Mouse (Mus musculus) ES-Bruce4 (cell line): ENCODE measurements around the gene Hoxd12. TPM values are rescaled to one million over a fixed set of nuclear protein-coding genes. Genes with fewer than 3 reads are reported as not detected.

ENCODE experiments used
- H3K27ac ChIP-seq: 2 replicates; pipeline ENCODE4 v1.5.1; 2012; ENCODE audit warnings: low read length, inconsistent platforms; ENCODE audit not compliant: insufficient read depth
- H3K27me3 ChIP-seq: 2 replicates; pipeline ENCODE4 v1.6.1; 2012; ENCODE audit warnings: mild to moderate bottlenecking, low read length, inconsistent platforms; ENCODE audit not compliant: control insufficient read depth, poor library complexity, insufficient read depth, severe bottlenecking
- H3K36me3 ChIP-seq: 2 replicates; pipeline ENCODE4 v1.6.1; 2012; ENCODE audit warnings: inconsistent platforms, mild to moderate bottlenecking, low read length, moderate library complexity; ENCODE audit not compliant: control insufficient read depth, poor library complexity, insufficient read depth, severe bottlenecking
- H3K4me1 ChIP-seq: one replicate; pipeline ENCODE4 v1.8.1; 2011; ENCODE audit warnings: low read length; ENCODE audit not compliant: control insufficient read depth, insufficient read depth
- H3K4me3 ChIP-seq: 2 replicates; pipeline ENCODE4 v1.5.1; 2011; ENCODE audit warnings: low read depth, mild to moderate bottlenecking, low read length
- H3K9ac ChIP-seq: 2 replicates; pipeline ENCODE4 v1.6.1; 2012; ENCODE audit warnings: low read depth, mild to moderate bottlenecking, inconsistent platforms; ENCODE audit not compliant: poor library complexity, severe bottlenecking
- H3K9me3 ChIP-seq: replicated peaks from 2 replicates; pipeline ENCODE4 v1.6.1; 2012; ENCODE audit warnings: mild to moderate bottlenecking, low read length, inconsistent platforms; ENCODE audit not compliant: control insufficient read depth, poor library complexity, insufficient read depth, severe bottlenecking
- CTCF ChIP-seq: IDR thresholded peaks from one replicate; pipeline ENCODE4 v1.8.1; 2011; ENCODE audit warnings: low read depth, low read length
- EP300 ChIP-seq: IDR thresholded peaks from 2 replicates; pipeline ENCODE4 v1.6.1; 2011; ENCODE audit warnings: low read depth, low read length; ENCODE audit not compliant: insufficient read depth
- POLR2A ChIP-seq: IDR thresholded peaks from one replicate; pipeline ENCODE4 v1.8.1; 2011; ENCODE audit warnings: low read length; ENCODE audit not compliant: insufficient read depth
- polyA plus RNA-seq: library from polyadenylated mRNA; stranded (reverse); fragments of >200 nt; gene quantifications from 2 replicates; pipeline ENCODE4 v1.2.4, GENCODE M21; 2011; ENCODE audit warnings: low read depth; ENCODE audit not compliant: missing spikeins, insufficient read depth, insufficient read length

The Hoxd12 gene
- polyA plus RNA-seq, 1 experiment, result not detected

DNA sequence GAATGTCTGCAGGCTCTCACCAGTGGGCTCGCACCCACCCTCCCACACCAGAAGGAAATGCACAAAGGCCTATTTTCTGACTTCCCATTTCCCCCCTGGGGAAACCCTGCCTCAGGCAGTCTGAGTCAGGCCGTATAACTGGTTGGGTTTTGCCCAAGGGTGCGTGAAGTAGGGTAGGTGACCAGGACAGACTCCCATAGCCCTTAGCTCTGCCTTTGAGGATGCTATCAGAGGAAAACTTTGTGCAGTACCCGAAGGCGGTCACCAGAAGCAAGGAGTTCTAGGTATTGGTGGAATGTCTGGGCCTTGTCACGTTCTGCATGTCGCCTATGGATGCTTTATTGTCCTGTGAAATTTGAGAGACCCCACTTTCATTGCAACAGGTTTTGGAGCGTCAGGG, 48.1 kb downstream of the Hoxd12 start:
- peaks cover 30% of the 10 kb centered on the region for H3K27me3 ChIP-seq
- H3K27ac ChIP-seq, result no peak overlapping the region
- no peak overlapping the region for H3K9ac ChIP-seq
- no peak for TF ChIP-seq POLR2A
- no peak for TF ChIP-seq EP300
- no peak for TF ChIP-seq CTCF
- no peaks in the 10 kb centered on the region for H3K36me3 ChIP-seq
- peaks cover 1% of the 10 kb centered on the region for H3K4me1 ChIP-seq
- no peaks in the 10 kb centered on the region for H3K9me3 ChIP-seq
- no peak overlapping the region for H3K4me3 ChIP-seq

DNA sequence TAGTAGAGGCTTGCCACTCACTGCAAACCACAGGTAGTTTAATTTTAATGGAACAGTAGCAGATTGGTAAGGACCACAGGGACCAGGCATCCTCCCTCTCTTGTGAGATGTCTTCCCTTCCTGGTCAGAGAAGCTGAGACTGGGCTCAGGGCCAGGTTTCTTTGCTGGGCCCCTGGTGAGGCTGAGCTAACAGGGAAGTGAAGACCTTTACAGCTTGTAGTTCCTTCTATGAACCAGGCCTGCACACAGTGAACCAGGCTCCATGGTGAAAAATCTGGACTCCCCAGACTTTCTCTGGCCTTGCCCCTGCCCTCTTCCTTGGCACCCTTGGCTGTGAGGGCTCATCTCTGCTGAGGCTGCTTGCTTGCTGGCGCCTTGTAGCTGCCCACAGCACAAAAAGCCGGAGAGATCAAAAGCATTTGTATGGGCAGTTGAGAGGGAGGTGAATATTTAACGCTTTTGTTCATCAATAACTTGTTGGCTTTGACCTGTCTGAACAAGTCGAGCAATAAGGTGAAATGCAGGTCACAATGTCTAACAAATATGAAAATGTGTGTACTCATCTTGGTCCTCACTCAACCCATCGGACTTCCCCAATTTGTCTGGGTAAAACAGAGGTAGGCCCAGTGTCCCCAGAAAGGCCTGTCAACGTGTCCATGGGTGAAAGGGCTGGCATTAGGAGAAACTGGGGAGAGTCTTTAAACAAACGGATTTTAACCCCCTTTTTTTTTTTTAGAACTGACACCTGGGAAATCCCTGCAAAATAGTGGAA, 49.6 kb downstream of the Hoxd12 start:
- Histone ChIP-seq H3K36me3 (no peaks in the 10 kb centered on the region), H3K4me1 (peaks cover 1% of the 10 kb centered on the region)

DNA sequence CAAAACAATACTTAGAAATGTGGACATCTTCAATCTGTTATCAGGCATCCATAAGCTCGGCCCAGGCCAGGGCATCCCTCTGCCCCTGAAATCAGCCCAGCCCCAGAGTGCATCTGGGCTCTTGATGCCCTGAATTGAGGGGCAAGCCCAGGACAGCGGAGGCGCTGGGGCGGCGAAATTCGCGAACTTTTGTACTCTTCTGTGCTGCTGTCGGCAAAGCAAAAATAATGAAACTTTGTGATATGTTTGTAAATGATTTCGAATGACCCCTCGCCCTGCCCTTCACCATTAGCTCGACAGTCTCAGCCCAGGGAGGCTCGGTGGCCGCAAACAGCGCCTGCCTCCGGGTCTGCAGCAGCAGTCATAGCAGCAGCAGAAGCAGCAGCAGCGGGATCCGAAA, 50.4 kb downstream of the Hoxd12 start:
- Histone ChIP-seq H3K4me1 (no peaks in the 10 kb centered on the region), H3K36me3 (no peaks in the 10 kb centered on the region), H3K27me3 (peaks cover 31% of the 10 kb centered on the region), H3K9ac (no peak overlapping the region), H3K9me3 (no peaks in the 10 kb centered on the region), H3K27ac (no peak overlapping the region), H3K4me3 (no peak overlapping the region)
- TF ChIP-seq CTCF (no peak), EP300 (no peak), POLR2A (no peak)

More for the DNA sequence above, 49.6 kb downstream of the Hoxd12 start:
- TF ChIP-seq CTCF, result no peak
- TF ChIP-seq POLR2A, result no peak
- TF ChIP-seq EP300, result no peak
- H3K9me3 ChIP-seq, result no peaks in the 10 kb centered on the region
- no peak overlapping the region for H3K9ac ChIP-seq
- H3K4me3 ChIP-seq, result no peak overlapping the region
- H3K27me3 ChIP-seq, result peaks cover 31% of the 10 kb centered on the region
- H3K27ac ChIP-seq, result no peak overlapping the region

DNA sequence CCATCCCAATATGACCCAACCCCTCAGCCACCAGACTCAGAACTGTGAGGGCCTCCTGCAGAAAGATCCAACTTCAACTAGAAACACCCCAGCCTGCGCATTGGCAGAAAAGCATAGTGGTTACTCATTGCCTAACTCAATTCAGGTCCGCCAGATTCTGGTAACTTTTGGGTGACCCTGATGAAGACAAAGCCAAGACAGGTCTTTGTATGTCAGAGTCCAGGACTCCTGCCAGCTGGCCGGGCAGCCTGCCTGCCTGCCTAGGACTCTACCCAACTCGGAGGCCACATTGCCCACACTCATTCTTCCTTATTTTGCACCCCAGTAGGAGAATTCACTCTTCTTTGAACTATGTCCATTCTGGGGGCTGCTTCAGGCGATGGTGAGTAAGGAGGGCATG, 51.7 kb downstream of the Hoxd12 start, which contains the start of gene Gm28230:
TSS of gene Gm28230 (plus strand) at position 178 of the 400 bp plus-strand sequence.
- peak within 1 kb of the TSS; percentile 41 for H3K9ac ChIP-seq
- no peaks in the 10 kb centered on the region for H3K36me3 ChIP-seq
- no peaks in the 10 kb centered on the region for H3K4me1 ChIP-seq
- peak within 1 kb of the TSS; percentile 63 for H3K4me3 ChIP-seq
- peaks cover 39% of the 10 kb centered on the region for H3K27me3 ChIP-seq
- TF ChIP-seq CTCF (no peak), POLR2A (no peak), EP300 (no peak)
- no peaks in the 10 kb centered on the region for H3K9me3 ChIP-seq
- no peak within 1 kb of the TSS for H3K27ac ChIP-seq

DNA sequence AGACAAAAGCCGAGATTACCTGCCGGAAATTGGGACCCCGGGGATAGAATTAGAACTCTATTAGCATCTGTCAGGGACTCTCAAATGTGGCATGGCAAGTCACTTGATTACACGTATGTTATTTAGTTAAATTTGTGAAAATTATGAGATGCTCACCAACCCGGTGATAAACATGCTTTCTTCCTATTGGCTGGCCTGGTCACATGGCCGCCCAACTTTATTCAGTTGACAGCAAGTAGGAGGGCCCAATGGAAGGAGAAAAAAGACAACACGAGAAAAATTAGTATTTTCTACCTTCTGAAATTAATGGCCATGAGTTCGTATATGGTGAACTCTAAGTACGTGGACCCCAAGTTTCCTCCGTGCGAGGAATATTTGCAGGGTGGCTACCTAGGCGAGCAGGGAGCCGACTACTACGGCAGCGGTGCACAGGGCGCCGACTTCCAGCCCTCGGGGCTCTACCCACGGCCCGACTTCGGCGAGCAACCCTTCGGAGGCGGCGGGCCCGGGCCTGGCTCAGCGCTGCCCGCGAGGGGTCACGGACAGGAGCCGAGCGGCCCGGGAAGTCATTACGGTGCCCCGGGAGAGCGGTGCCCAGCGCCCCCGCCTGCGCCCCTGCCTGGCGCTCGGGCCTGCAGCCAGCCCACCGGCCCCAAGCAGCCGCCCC, 52.3 kb downstream of the Hoxd12 start:
- no peaks in the 10 kb centered on the region for H3K9me3 ChIP-seq
- peaks cover 38% of the 10 kb centered on the region for H3K27me3 ChIP-seq
- no peak overlapping the region for H3K27ac ChIP-seq
- peak overlapping the region; percentile 63 for H3K4me3 ChIP-seq
- no peaks in the 10 kb centered on the region for H3K4me1 ChIP-seq
- no peaks in the 10 kb centered on the region for H3K36me3 ChIP-seq
- TF ChIP-seq CTCF (no peak), EP300 (no peak), POLR2A (no peak)
- peak overlapping the region; percentile 41 for H3K9ac ChIP-seq

Other genes with a start within 250 kb of the Hoxd12 start
- gene Lnpk, start 95.6 kb upstream of the Hoxd12 start, polyA plus RNA-seq, result 38.9 and 41.4 TPM in 2 replicates
- gene Evx2, start 15.5 kb upstream of the Hoxd12 start, polyA plus RNA-seq, result not detected in 2 replicates
- not detected in 2 replicates for gene Hoxd13, start 6.7 kb upstream of the Hoxd12 start, polyA plus RNA-seq
- not detected in 2 replicates for gene Hoxd11, start 4.5 kb downstream of the Hoxd12 start, polyA plus RNA-seq
- gene Hoxd10, start 16.9 kb downstream of the Hoxd12 start, polyA plus RNA-seq, result not detected in 2 replicates
- gene Hoxd9, start 22.7 kb downstream of the Hoxd12 start, polyA plus RNA-seq, result 0.52 and 0.75 TPM in 2 replicates
- 0.76 and 2.1 TPM in 2 replicates for gene Hoxd8, start 29.6 kb downstream of the Hoxd12 start, polyA plus RNA-seq
- not detected in 2 replicates for gene Hoxd3, start 36.9 kb downstream of the Hoxd12 start, polyA plus RNA-seq
- 0.40 TPM in 1 of 2 replicates, not detected in the other for gene Hoxd4, start 36.9 kb downstream of the Hoxd12 start, polyA plus RNA-seq
- not detected in 2 replicates for gene Gm28230, start 51.7 kb downstream of the Hoxd12 start, polyA plus RNA-seq
- not detected in 2 replicates for gene Hoxd1, start 88.0 kb downstream of the Hoxd12 start, polyA plus RNA-seq
- 53.8 and 58.0 TPM in 2 replicates for gene Mtx2, start 150.8 kb downstream of the Hoxd12 start, polyA plus RNA-seq